21 mouse cellular contexts compared by ENCODE assay signal in genomic region chr11:72393243-72393642, GRCm38 (mm10). TPM values are rescaled to one million over a fixed set of nuclear protein-coding genes. Genes with fewer than 3 reads are reported as not detected.
A peak's percentile ranks its signal among the peaks of the same experiment; 100 is the strongest.
DNase-seq lines count a peak whose midpoint lies in the region; ATAC-seq and TF ChIP-seq lines count a peak whose summit lies in the region.
"Had no signal": no experiment of that assay in that cellular context is flagged by ENCODE, and none has a peak within 500 bp of the region (broad histone marks: within the 10 kb centered on the region; RNA-seq: fewer than 3 reads in every experiment).

No protein-coding gene starts in this region.

- no peak overlapping the region for H3K9ac ChIP-seq in heart, embryonic 15.5 days
- no peak overlapping the region for H3K9ac ChIP-seq in lung, embryonic 16.5 days (ENCODE audit: low read length)
- H3K9ac ChIP-seq in MEL (ENCODE audit: control insufficient read depth, low read depth, low read length, poor library complexity, severe bottlenecking), result no peak overlapping the region
- no peak overlapping the region for H3K9ac ChIP-seq in embryonic facial prominence, embryonic 15.5 days
- H3K9ac ChIP-seq: forebrain, postnatal 0 days; hindbrain, embryonic 12.5 days; liver, embryonic 15.5 days had no signal

- TF ChIP-seq EP300 in MEL (IDR thresholded peaks at IDR 0.05; ENCODE audit: low read depth in 1 of 2, low read length in 2 of 2), result peak; percentile 77 to 92

- TF ChIP-seq CTCF in MEL (IDR thresholded peaks at IDR 0.05 in 2 of 3, conservative IDR thresholded peaks at IDR 0.05 in 1 of 3; ENCODE audit: control insufficient read depth in 1 of 3, insufficient read depth in 1 of 3, low read depth in 2 of 3, low read length in 3 of 3, poor library complexity in 1 of 3, severe bottlenecking in 1 of 3), result no peak

- H3K27me3 ChIP-seq in heart, embryonic 15.5 days, result no peaks in the 10 kb centered on the region
- H3K27me3 ChIP-seq in lung, embryonic 16.5 days (ENCODE audit: control insufficient read depth, insufficient read depth, low read depth, low read length), result no peaks in the 10 kb centered on the region
- no peaks in the 10 kb centered on the region for H3K27me3 ChIP-seq in MEL (ENCODE audit: control insufficient read depth in 1 of 2, insufficient read depth in 2 of 2, low read length in 2 of 2)
- no peaks in the 10 kb centered on the region for H3K27me3 ChIP-seq in embryonic facial prominence, embryonic 15.5 days
- H3K27me3 ChIP-seq: hindbrain, embryonic 12.5 days; liver, embryonic 15.5 days had no signal

- no peak for TF ChIP-seq POLR2A in MEL (IDR thresholded peaks at IDR 0.05; ENCODE audit: control insufficient read depth in 1 of 2, insufficient read depth in 1 of 2, low read depth in 1 of 2, low read length in 2 of 2, poor library complexity in 1 of 2)

- WGBS in heart, embryonic 15.5 days, result 91% methylated on average over 3 of the region's 3 CpGs
- 55% methylated on average over 3 of the region's 3 CpGs for WGBS in lung, embryonic 16.5 days
- WGBS in embryonic facial prominence, embryonic 15.5 days, result 78% methylated on average over 3 of the region's 3 CpGs

- no peaks in the 10 kb centered on the region for H3K9me3 ChIP-seq in heart, embryonic 15.5 days (replicated peaks)
- H3K9me3 ChIP-seq in lung, embryonic 16.5 days (ENCODE audit: control insufficient read depth, low read length), result no peaks in the 10 kb centered on the region
- H3K9me3 ChIP-seq in MEL (replicated peaks; ENCODE audit: insufficient read depth, low read length), result no peaks in the 10 kb centered on the region
- no peaks in the 10 kb centered on the region for H3K9me3 ChIP-seq in embryonic facial prominence, embryonic 15.5 days (replicated peaks)
- H3K9me3 ChIP-seq: hindbrain, embryonic 12.5 days; liver, embryonic 15.5 days; midbrain, embryonic 10.5 days had no signal

- H3K36me3 ChIP-seq in heart, embryonic 15.5 days, result peaks cover 46% of the 10 kb centered on the region
- H3K36me3 ChIP-seq in lung, embryonic 16.5 days (ENCODE audit: control insufficient read depth, insufficient read depth, low read length), result peaks cover 13% of the 10 kb centered on the region
- H3K36me3 ChIP-seq in MEL (ENCODE audit: control insufficient read depth in 1 of 2, insufficient read depth in 2 of 2, low read length in 2 of 2), result peaks cover 0 to 17% of the 10 kb centered on the region in 2 experiments; a peak in 2 of 4 replicates
- H3K36me3 ChIP-seq in embryonic facial prominence, embryonic 15.5 days, result no peaks in the 10 kb centered on the region
- H3K36me3 ChIP-seq: hindbrain, embryonic 12.5 days; liver, embryonic 15.5 days had no signal

- H3K79me2 ChIP-seq in MEL (ENCODE audit: control insufficient read depth, insufficient read depth, low read length, poor library complexity), result no peaks in the 10 kb centered on the region

- no peak overlapping the region for H3K4me3 ChIP-seq in heart, embryonic 15.5 days
- H3K4me3 ChIP-seq in lung, embryonic 16.5 days (ENCODE audit: low read length), result no peak overlapping the region
- H3K4me3 ChIP-seq in MEL (ENCODE audit: control insufficient read depth in 1 of 2, insufficient read depth in 1 of 2, low read depth in 2 of 2, low read length in 2 of 2), result no peak overlapping the region
- no peak overlapping the region for H3K4me3 ChIP-seq in embryonic facial prominence, embryonic 15.5 days (replicated peaks)
- H3K4me3 ChIP-seq: hindbrain, embryonic 12.5 days; left cerebral cortex, adult 2 months; liver, embryonic 15.5 days; midbrain, embryonic 10.5 days had no signal

- no peak for TF ChIP-seq RAD21 in MEL (IDR thresholded peaks at IDR 0.05; ENCODE audit: low read depth, low read length)

- H3K4me2 ChIP-seq in heart, embryonic 15.5 days, result no peak overlapping the region
- H3K4me2 ChIP-seq in lung, embryonic 16.5 days (ENCODE audit: low read depth, low read length), result no peak overlapping the region
- 0 out of 2 replicates have a peak overlapping the region, but pooled peaks have one; percentile 5 for H3K4me2 ChIP-seq in embryonic facial prominence, embryonic 15.5 days (replicated peaks)
- H3K4me2 ChIP-seq: hindbrain, embryonic 12.5 days; liver, embryonic 15.5 days had no signal

- peaks cover 53% of the 10 kb centered on the region for H3K4me1 ChIP-seq in heart, embryonic 15.5 days (replicated peaks)
- peaks cover 41% of the 10 kb centered on the region for H3K4me1 ChIP-seq in lung, embryonic 16.5 days (replicated peaks; ENCODE audit: control insufficient read depth, insufficient read depth, low read length)
- peaks cover 12 to 37% of the 10 kb centered on the region in 2 experiments for H3K4me1 ChIP-seq in MEL (ENCODE audit: control insufficient read depth in 1 of 2, insufficient read depth in 2 of 2, low read length in 2 of 2)
- peaks cover 63% of the 10 kb centered on the region for H3K4me1 ChIP-seq in embryonic facial prominence, embryonic 15.5 days
- H3K4me1 ChIP-seq: liver, embryonic 15.5 days; midbrain, embryonic 10.5 days had no signal

- no peak for ATAC-seq in heart, embryonic 15.5 days (replicated peaks; ENCODE audit: insufficient number of reproducible peaks, insufficient read depth, low FRiP score, low read depth)
- no peak for ATAC-seq in lung, embryonic 16.5 days (ENCODE audit: low read depth)
- no peak for ATAC-seq in embryonic facial prominence, embryonic 15.5 days (ENCODE audit: insufficient number of reproducible peaks, low FRiP score, low TSS enrichment, low read depth)
- ATAC-seq: activated CD4-positive, CD25-positive, alpha-beta regulatory T cell, adult 4 months; intestine, postnatal 0 days had no signal

- no peak for DNase-seq in heart, adult 9 months (ENCODE audit: low spot score in 2 of 2)
- no peak for DNase-seq in lung, postnatal 14 days
- peak; percentile 79 for DNase-seq in MEL (ENCODE audit: low read depth, low spot score)
- DNase-seq in adrenal gland, adult 2 months, result no peak
- DNase-seq: cerebellum, adult 18-20 months; right cerebral cortex, postnatal 14 days had no signal

- H3K27ac ChIP-seq in heart, embryonic 15.5 days, result peak overlapping the region; percentile 55
- peak overlapping the region; percentile 67 for H3K27ac ChIP-seq in lung, embryonic 16.5 days (ENCODE audit: low read length)
- no peak overlapping the region for H3K27ac ChIP-seq in MEL (ENCODE audit: control insufficient read depth, low read depth, low read length)
- 0 out of 2 replicates have a peak overlapping the region, but pooled peaks have one; percentile 24 for H3K27ac ChIP-seq in embryonic facial prominence, embryonic 15.5 days (replicated peaks)
- H3K27ac ChIP-seq: hindbrain, embryonic 12.5 days; kidney, postnatal 0 days; left cerebral cortex, adult 2 months; liver, embryonic 15.5 days; macrophage; midbrain, embryonic 10.5 days had no signal

TF ChIP-seq in MEL, 35 proteins besides CTCF, POLR2A, EP300 and RAD21 (continues in another document):
- TF ChIP-seq USF1 (IDR thresholded peaks at IDR 0.05; ENCODE audit: low read depth, low read length) (no peak), E2F4 (IDR thresholded peaks at IDR 0.05; ENCODE audit: borderline replicate concordance, low read depth, low read length) (no peak), MYC (IDR thresholded peaks at IDR 0.05; ENCODE audit: low read depth, low read length) (peak; percentile 78), BHLHE40 (IDR thresholded peaks at IDR 0.05; ENCODE audit: borderline replicate concordance, low read depth, low read length) (peak; percentile 85), SMC3 (IDR thresholded peaks at IDR 0.05; ENCODE audit: low read depth, low read length) (no peak)

RNA-seq across cellular contexts. Expression of gene Smtnl2, which starts 18.3 kb away (rescaled TPM):
- polyA plus RNA-seq in heart, embryonic 15.5 days (2015; fragmentation: Nextera tagmentation; extraction: Ambion mirVana), result 114 and 133 TPM in 2 replicates
- polyA plus RNA-seq in lung, embryonic 16.5 days (2015; fragmentation: Nextera tagmentation; extraction: Ambion mirVana), result 133 and 136 TPM in 2 replicates
- 10.9 and 11.1 TPM in 2 replicates for total RNA-seq in MEL (2012; rRNA removed)
- polyA plus RNA-seq in MEL (2012; ENCODE audit: insufficient read depth in 1 of 2, insufficient read length in 2 of 2, low read depth in 1 of 2, low replicate concordance in 2 of 2, missing spikeins in 1 of 2), result 10 to 100 TPM in 1 of 2 experiments, not detected in 1; 10.2 TPM
- 58.8 and 64.3 TPM in 2 replicates for polyA plus RNA-seq in embryonic facial prominence, embryonic 15.5 days (2015; fragmentation: Nextera tagmentation; extraction: Ambion mirVana)
- total RNA-seq in adrenal gland, adult 2 months (2021), result 1 to 10 TPM; 2.4 to 2.5 TPM
- 4.4 and 5.6 TPM in 2 replicates for polyA plus RNA-seq in adrenal gland, adult 2 months (2012; rRNA removed)
- polyA plus RNA-seq: activated CD4-positive, CD25-positive, alpha-beta regulatory T cell, adult 4 months; macrophage had no signal

RNA-seq across cellular contexts. Expression of gene Tekt1, which starts 31.0 kb away (rescaled TPM):
- 0.72 and 1.1 TPM in 2 replicates for polyA plus RNA-seq in heart, embryonic 15.5 days (2015; fragmentation: Nextera tagmentation; extraction: Ambion mirVana)
- polyA plus RNA-seq in lung, embryonic 16.5 days (2015; fragmentation: Nextera tagmentation; extraction: Ambion mirVana), result 17.8 and 22.4 TPM in 2 replicates
- not detected in 2 replicates for total RNA-seq in MEL (2012; rRNA removed)
- polyA plus RNA-seq in MEL (2012; ENCODE audit: insufficient read depth in 1 of 2, insufficient read length in 2 of 2, low read depth in 1 of 2, low replicate concordance in 2 of 2, missing spikeins in 1 of 2), result not detected
- polyA plus RNA-seq in embryonic facial prominence, embryonic 15.5 days (2015; fragmentation: Nextera tagmentation; extraction: Ambion mirVana), result 20.6 and 40.5 TPM in 2 replicates
- total RNA-seq in adrenal gland, adult 2 months (2021), result under 1 TPM; 0.21 to 0.86 TPM
- 0.07 and 0.17 TPM in 2 replicates for polyA plus RNA-seq in adrenal gland, adult 2 months (2012; rRNA removed)
- total RNA-seq: heart, postnatal 25 days had no signal
- polyA plus RNA-seq: activated CD4-positive, CD25-positive, alpha-beta regulatory T cell, adult 4 months; C2C12; liver, embryonic 15.5 days; macrophage had no signal

RNA-seq across cellular contexts. Expression of gene Ggt6, which starts 42.1 kb away (rescaled TPM):
- 0.15 TPM in 1 of 2 replicates, not detected in the other for polyA plus RNA-seq in heart, embryonic 15.5 days (2015; fragmentation: Nextera tagmentation; extraction: Ambion mirVana)
- polyA plus RNA-seq in lung, embryonic 16.5 days (2015; fragmentation: Nextera tagmentation; extraction: Ambion mirVana), result 0.19 TPM in 1 of 2 replicates, not detected in the other
- not detected in 2 replicates for total RNA-seq in MEL (2012; rRNA removed)
- polyA plus RNA-seq in MEL (2012; ENCODE audit: insufficient read depth in 1 of 2, insufficient read length in 2 of 2, low read depth in 1 of 2, low replicate concordance in 2 of 2, missing spikeins in 1 of 2), result under 1 TPM in 1 of 2 experiments, not detected in 1; 0.04 TPM
- 6.3 and 7.0 TPM in 2 replicates for polyA plus RNA-seq in embryonic facial prominence, embryonic 15.5 days (2015; fragmentation: Nextera tagmentation; extraction: Ambion mirVana)
- total RNA-seq in adrenal gland, adult 2 months (2021), result 1 to 10 TPM in 1 of 2 experiments, under 1 TPM in 1; 0.83 to 4.7 TPM
- polyA plus RNA-seq in adrenal gland, adult 2 months (2012; rRNA removed), result 8.5 and 13.4 TPM in 2 replicates
- total RNA-seq: forebrain, postnatal 0 days; layer of hippocampus, postnatal 10 days had no signal
- polyA plus RNA-seq: activated CD4-positive, CD25-positive, alpha-beta regulatory T cell, adult 4 months; C2C12; forebrain, postnatal 0 days; macrophage; midbrain, embryonic 10.5 days had no signal

RNA-seq across cellular contexts. Expression of gene Mybbp1a, which starts 47.9 kb away (rescaled TPM):
- 57.8 and 83.8 TPM in 2 replicates for polyA plus RNA-seq in heart, embryonic 15.5 days (2015; fragmentation: Nextera tagmentation; extraction: Ambion mirVana)
- 106 and 126 TPM in 2 replicates for polyA plus RNA-seq in lung, embryonic 16.5 days (2015; fragmentation: Nextera tagmentation; extraction: Ambion mirVana)
- 328 and 344 TPM in 2 replicates for total RNA-seq in MEL (2012; rRNA removed)
- 1,000 to 10,000 TPM in 1 of 2 experiments, 100 to 1,000 TPM in 1; 602 to 3,394 TPM for polyA plus RNA-seq in MEL (2012; ENCODE audit: insufficient read depth in 1 of 2, insufficient read length in 2 of 2, low read depth in 1 of 2, low replicate concordance in 2 of 2, missing spikeins in 1 of 2)
- polyA plus RNA-seq in embryonic facial prominence, embryonic 15.5 days (2015; fragmentation: Nextera tagmentation; extraction: Ambion mirVana), result 123 and 138 TPM in 2 replicates
- 10 to 100 TPM; 68.0 to 86.1 TPM for total RNA-seq in adrenal gland, adult 2 months (2021)
- polyA plus RNA-seq in adrenal gland, adult 2 months (2012; rRNA removed), result 31.6 and 37.9 TPM in 2 replicates
